Mouse (Mus musculus) hindbrain, embryonic 14.5 days (tissue): Measurements from ENCODE around the gene Oscar. TPM values are rescaled to one million over a fixed set of nuclear protein-coding genes. Genes with fewer than 3 reads are reported as not detected.
"Not testable (repeated sequence)": the region's sequence is repeated elsewhere in the genome, so short reads cannot be mapped to it uniquely, and the experiment has no call there.

Experiments
- ATAC-seq: fragments of 200-750 bp; cut with Nextera tagmentation; 2 replicates; pipeline ENCODE4 v1.8.0; 2017; ENCODE audit warnings: moderate number of reproducible peaks, mild to moderate bottlenecking, moderate TSS enrichment, moderate library complexity; ENCODE audit not compliant: low FRiP score
- DNase-seq: peaks from one replicate; pipeline ENCODE4 v3.0.0-alpha.2; 2015; ENCODE audit warnings: low spot score
- H3K27ac ChIP-seq: fragments of 300-500 bp; sonication (generic); 2 replicates; pipeline ENCODE4 v1.5.1; 2014; ENCODE audit warnings: mild to moderate bottlenecking, moderate library complexity
- H3K27me3 ChIP-seq: fragments of 300-500 bp; sonication (generic); 2 replicates; pipeline ENCODE4 v1.6.1; 2014; ENCODE audit warnings: mild to moderate bottlenecking, low read length, mixed read lengths; ENCODE audit not compliant: control insufficient read depth, insufficient read depth
- H3K36me3 ChIP-seq: fragments of 300-500 bp; sonication (generic); replicated peaks from 2 replicates; pipeline ENCODE4 v1.6.1; 2014; ENCODE audit not compliant: control insufficient read depth, insufficient read depth
- H3K4me1 ChIP-seq: fragments of 300-500 bp; sonication (generic); replicated peaks from 2 replicates; pipeline ENCODE4 v1.6.1; 2014; ENCODE audit warnings: antibody characterized with exemption, low read length, mixed read lengths; ENCODE audit not compliant: control insufficient read depth, insufficient read depth
- H3K4me2 ChIP-seq: fragments of 300-500 bp; sonication (generic); replicated peaks from 2 replicates; pipeline ENCODE4 v1.6.1; 2014; ENCODE audit warnings: mild to moderate bottlenecking, moderate library complexity
- H3K4me3 ChIP-seq: fragments of 300-500 bp; sonication (generic); replicated peaks from 2 replicates; pipeline ENCODE4 v1.5.1; 2014; ENCODE audit warnings: mild to moderate bottlenecking, low read length
- H3K9ac ChIP-seq: fragments of 300-500 bp; sonication (generic); 2 replicates; pipeline ENCODE4 v1.6.1; 2014
- H3K9me3 ChIP-seq: fragments of 300-500 bp; sonication (generic); 2 replicates; pipeline ENCODE4 v1.6.1; 2016; ENCODE audit warnings: low read length; ENCODE audit not compliant: control insufficient read depth
- WGBS: fragments of 180-500 bp; shearing (Covaris S2); extraction: QIAGEN DNeasy Blood & Tissue Kit; methylation state at CpG from one replicate; pipeline ENCODE4 v1.1.7; 2014; 5-methylcytosine and 5-hydroxymethylcytosine counted together
- polyA plus RNA-seq: library from polyadenylated mRNA; unstranded; fragments of >200 nt; fragmentation: Nextera tagmentation; extraction: Ambion mirVana; gene quantifications from 2 replicates; pipeline ENCODE4 v1.2.1, GENCODE M21; 2014

Gene Oscar
- polyA plus RNA-seq, 1 experiment from 2014 or later: 0.39 TPM

DNA sequence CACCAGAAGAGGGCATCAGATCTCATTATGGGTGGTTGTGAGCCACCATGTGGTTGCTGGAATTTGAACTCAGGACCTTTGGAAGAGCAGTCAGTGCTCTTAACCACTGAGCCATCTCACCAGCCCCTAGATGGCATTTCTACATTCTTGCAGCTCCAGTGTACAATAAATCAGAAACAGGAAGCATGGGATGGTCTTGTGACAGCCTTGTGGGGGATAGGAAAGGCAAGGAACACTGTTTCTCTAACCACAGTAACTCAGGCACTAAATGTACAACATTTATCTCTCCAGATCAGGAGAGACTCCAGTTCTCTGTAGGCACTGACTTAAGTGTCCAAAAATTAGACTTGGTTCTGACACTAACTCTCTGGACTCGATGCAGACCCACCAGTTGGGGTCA is 18.2 kb downstream of the Oscar start:
- H3K36me3 ChIP-seq, H3K27ac ChIP-seq, H3K9me3 ChIP-seq, H3K4me1 ChIP-seq, DNase-seq, H3K4me3 ChIP-seq, H3K9ac ChIP-seq, H3K4me2 ChIP-seq, H3K27me3 ChIP-seq, ATAC-seq: not testable (repeated sequence)
- 84% methylated on average over 1 of the region's 1 CpGs for WGBS

GRCm38 (mm10) chr7:3595146-3595545 is 20.8 kb downstream of the Oscar start:
- 17% methylated on average over 9 of the region's 9 CpGs for WGBS
- Histone ChIP-seq H3K9ac (no peak overlapping the region), H3K27me3 (no peaks in the 10 kb centered on the region), H3K9me3 (no peaks in the 10 kb centered on the region), H3K4me3 (no peak overlapping the region), H3K4me2 (peak overlapping the region; percentile 22), H3K27ac (no peak overlapping the region), H3K36me3 (no peaks in the 10 kb centered on the region), H3K4me1 (no peaks in the 10 kb centered on the region)
- no peak for DNase-seq
- ATAC-seq: no peak

- Histone ChIP-seq H3K9ac (no peak overlapping the region), H3K4me1 (no peaks in the 10 kb centered on the region), H3K4me2 (peak overlapping the region; percentile 22), H3K27me3 (no peaks in the 10 kb centered on the region), H3K36me3 (no peaks in the 10 kb centered on the region), H3K27ac (no peak overlapping the region), H3K9me3 (no peaks in the 10 kb centered on the region), H3K4me3 (no peak overlapping the region)
- DNase-seq (no peak), ATAC-seq (no peak)
- 20% methylated on average over 5 of the region's 5 CpGs for WGBS
These were observed 21.3 kb downstream of the Oscar start for GRCm38 (mm10) chr7:3594686-3595085.

DNA sequence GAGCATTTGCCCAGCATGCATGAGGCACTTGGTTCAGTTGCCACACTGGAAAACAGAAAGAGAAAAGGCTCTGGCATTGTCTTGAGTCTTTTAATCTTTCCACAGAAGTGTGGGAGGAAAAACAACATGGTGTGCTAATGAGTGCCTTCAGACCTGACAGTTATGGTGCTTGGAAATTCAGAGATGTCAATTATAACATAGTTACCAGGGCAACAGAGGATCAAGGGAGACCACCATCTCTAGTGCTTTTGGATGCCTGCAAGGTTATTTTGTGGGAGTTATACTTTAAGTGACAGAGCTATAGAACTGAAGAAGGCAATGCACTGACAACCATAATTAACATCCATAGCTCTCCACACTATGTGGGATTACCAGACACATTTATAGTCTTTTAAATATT is 22.1 kb downstream of the Oscar start:
- no peak overlapping the region for H3K9ac ChIP-seq
- H3K9me3 ChIP-seq: no peaks in the 10 kb centered on the region
- H3K36me3 ChIP-seq: no peaks in the 10 kb centered on the region
- no peak overlapping the region for H3K4me3 ChIP-seq
- H3K4me1 ChIP-seq: no peaks in the 10 kb centered on the region
- no peak for DNase-seq
- ATAC-seq: no peak
- H3K27ac ChIP-seq: no peak overlapping the region
- no peaks in the 10 kb centered on the region for H3K27me3 ChIP-seq
- H3K4me2 ChIP-seq: no peak overlapping the region

- no peaks in the 10 kb centered on the region for H3K36me3 ChIP-seq
- WGBS: 82% methylated on average over 1 of the region's 1 CpGs
These were observed 24.4 kb downstream of the Oscar start for GRCm38 (mm10) chr7:3591534-3591933.

GRCm38 (mm10) chr7:3590550-3590949 is 25.4 kb downstream of the Oscar start:
- H3K9ac ChIP-seq: no peak overlapping the region
- H3K4me2 ChIP-seq: no peak overlapping the region
- H3K36me3 ChIP-seq: no peaks in the 10 kb centered on the region
- DNase-seq: no peak
- no peak overlapping the region for H3K4me3 ChIP-seq
- no peaks in the 10 kb centered on the region for H3K27me3 ChIP-seq
- H3K4me1 ChIP-seq: no peaks in the 10 kb centered on the region
- WGBS: 81% methylated on average over 3 of the region's 3 CpGs
- H3K27ac ChIP-seq: no peak overlapping the region
- no peak for ATAC-seq
- H3K9me3 ChIP-seq: no peaks in the 10 kb centered on the region

More at GRCm38 (mm10) chr7:3591534-3591933, 24.4 kb downstream of the Oscar start:
- no peak overlapping the region for H3K9ac ChIP-seq
- no peak for ATAC-seq
- DNase-seq: no peak
- H3K4me2 ChIP-seq: no peak overlapping the region
- no peaks in the 10 kb centered on the region for H3K27me3 ChIP-seq
- no peak overlapping the region for H3K27ac ChIP-seq
- no peaks in the 10 kb centered on the region for H3K9me3 ChIP-seq
- no peaks in the 10 kb centered on the region for H3K4me1 ChIP-seq
- H3K4me3 ChIP-seq: no peak overlapping the region

GRCm38 (mm10) chr7:3587292-3587691 is 28.7 kb downstream of the Oscar start:
- Histone ChIP-seq H3K36me3 (no peaks in the 10 kb centered on the region), H3K27me3 (no peaks in the 10 kb centered on the region), H3K27ac (no peak overlapping the region), H3K4me2 (no peak overlapping the region), H3K9me3 (no peaks in the 10 kb centered on the region), H3K9ac (no peak overlapping the region), H3K4me3 (no peak overlapping the region), H3K4me1 (no peaks in the 10 kb centered on the region)
- DNase-seq (no peak), ATAC-seq (no peak)
- WGBS: 80% methylated on average over 1 of the region's 1 CpGs

GRCm38 (mm10) chr7:3586255-3586654 is 29.7 kb downstream of the Oscar start:
- Histone ChIP-seq H3K36me3 (no peaks in the 10 kb centered on the region), H3K4me3 (no peak overlapping the region), H3K4me1 (no peaks in the 10 kb centered on the region), H3K27ac (no peak overlapping the region), H3K4me2 (no peak overlapping the region), H3K27me3 (no peaks in the 10 kb centered on the region), H3K9me3 (no peaks in the 10 kb centered on the region), H3K9ac (no peak overlapping the region)
- no peak for DNase-seq
- 2% methylated on average over 5 of the region's 5 CpGs for WGBS
- ATAC-seq: no peak

- Histone ChIP-seq H3K4me2 (no peak overlapping the region), H3K4me1 (no peaks in the 10 kb centered on the region), H3K9me3 (no peaks in the 10 kb centered on the region), H3K36me3 (no peaks in the 10 kb centered on the region), H3K27me3 (no peaks in the 10 kb centered on the region), H3K27ac (no peak overlapping the region), H3K9ac (no peak overlapping the region), H3K4me3 (no peak overlapping the region)
- DNase-seq: no peak
- WGBS: 16% methylated on average over 6 of the region's 6 CpGs
- ATAC-seq: no peak
These were observed 30.2 kb downstream of the Oscar start for GRCm38 (mm10) chr7:3585763-3586162.

- no peak for DNase-seq
- H3K9ac ChIP-seq: no peak overlapping the region
- H3K4me1 ChIP-seq: no peaks in the 10 kb centered on the region
- ATAC-seq: no peak
- H3K9me3 ChIP-seq: no peaks in the 10 kb centered on the region
- H3K36me3 ChIP-seq: no peaks in the 10 kb centered on the region
- no peak overlapping the region for H3K4me3 ChIP-seq
- no peak overlapping the region for H3K4me2 ChIP-seq
- 51% methylated on average over 2 of the region's 2 CpGs for WGBS
- H3K27ac ChIP-seq: no peak overlapping the region
- no peaks in the 10 kb centered on the region for H3K27me3 ChIP-seq
These were observed 35.9 kb downstream of the Oscar start for GRCm38 (mm10) chr7:3580029-3580428.
